In the genomic region with DNA sequence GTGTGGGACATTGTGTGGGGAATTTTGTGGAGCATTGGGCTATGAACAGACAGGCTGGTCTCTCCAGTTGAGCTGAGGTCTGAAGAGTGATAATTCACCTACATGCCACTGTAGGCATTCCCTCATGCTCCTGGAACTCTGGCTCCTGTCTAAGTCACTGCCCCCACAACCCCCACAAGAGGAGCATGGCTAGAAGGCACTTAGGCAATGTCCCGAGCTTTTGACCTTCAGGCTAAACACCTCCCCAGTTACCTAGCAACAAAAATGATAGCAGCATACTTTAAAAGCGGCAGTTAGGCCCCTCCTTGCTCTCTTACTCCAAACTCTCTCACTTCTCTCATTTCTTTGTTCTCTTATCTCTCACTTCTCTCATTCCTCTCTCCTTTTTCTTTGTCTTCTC, we compare ENCODE assay signal across 26 mouse cellular contexts.
DNase-seq lines count a peak whose midpoint lies in the region; ATAC-seq and TF ChIP-seq lines count a peak whose summit lies in the region.
"Had no signal": no experiment of that assay in that cellular context is flagged by ENCODE, and none has a peak within 500 bp of the region (broad histone marks: within the 10 kb centered on the region; RNA-seq: fewer than 3 reads in every experiment).

No protein-coding gene starts in this region.

- H3K4me1 ChIP-seq in heart, embryonic 11.5 days (ENCODE audit: control insufficient read depth, insufficient read depth, low read length): no peaks in the 10 kb centered on the region
- H3K4me1 ChIP-seq in heart, adult 2 months (ENCODE audit: control insufficient read depth, insufficient read depth, low read length): no peaks in the 10 kb centered on the region
- H3K4me1 ChIP-seq in heart, embryonic 16.5 days (ENCODE audit: control insufficient read depth, insufficient read depth, low read length): no peaks in the 10 kb centered on the region
- no peaks in the 10 kb centered on the region for H3K4me1 ChIP-seq in heart, embryonic 12.5 days (replicated peaks)
- H3K4me1 ChIP-seq: embryonic facial prominence, embryonic 12.5 days; embryonic facial prominence, embryonic 15.5 days; hindbrain, embryonic 12.5 days; hindbrain, embryonic 15.5 days; intestine, embryonic 15.5 days; kidney, embryonic 15.5 days had no signal

- H3K36me3 ChIP-seq in heart, embryonic 11.5 days (ENCODE audit: control insufficient read depth, insufficient read depth, low read length): no peaks in the 10 kb centered on the region
- no peaks in the 10 kb centered on the region for H3K36me3 ChIP-seq in heart, adult 2 months (ENCODE audit: control insufficient read depth, insufficient read depth, low read length)
- no peaks in the 10 kb centered on the region for H3K36me3 ChIP-seq in heart, embryonic 16.5 days (ENCODE audit: control insufficient read depth, insufficient read depth)
- no peaks in the 10 kb centered on the region for H3K36me3 ChIP-seq in heart, embryonic 12.5 days
- H3K36me3 ChIP-seq: embryonic facial prominence, embryonic 12.5 days; embryonic facial prominence, embryonic 15.5 days; hindbrain, embryonic 12.5 days; hindbrain, embryonic 15.5 days; intestine, embryonic 15.5 days; kidney, embryonic 15.5 days had no signal

- no peak for TF ChIP-seq EP300 in heart, adult 2 months (IDR thresholded peaks at IDR 0.05; ENCODE audit: insufficient read depth, low read depth, low read length)

- no peak for TF ChIP-seq POLR2A in heart, adult 2 months (IDR thresholded peaks at IDR 0.05; ENCODE audit: insufficient read depth, low read depth, low read length)

- H3K9me3 ChIP-seq in heart, embryonic 11.5 days (replicated peaks; ENCODE audit: control insufficient read depth, low read length): no peaks in the 10 kb centered on the region
- no peaks in the 10 kb centered on the region for H3K9me3 ChIP-seq in heart, embryonic 16.5 days (replicated peaks; ENCODE audit: control insufficient read depth, low read length)
- H3K9me3 ChIP-seq in heart, embryonic 12.5 days (replicated peaks): peaks cover 10% of the 10 kb centered on the region
- H3K9me3 ChIP-seq: embryonic facial prominence, embryonic 12.5 days; embryonic facial prominence, embryonic 15.5 days; hindbrain, embryonic 15.5 days; intestine, embryonic 15.5 days; kidney, embryonic 15.5 days had no signal

- H3K9ac ChIP-seq in heart, embryonic 11.5 days (ENCODE audit: low read depth, low read length): no peak overlapping the region
- no peak overlapping the region for H3K9ac ChIP-seq in heart, adult 2 months (ENCODE audit: low read depth, low read length)
- H3K9ac ChIP-seq in heart, embryonic 16.5 days (ENCODE audit: low read length): no peak overlapping the region
- H3K9ac ChIP-seq in heart, embryonic 12.5 days: no peak overlapping the region
- H3K9ac ChIP-seq: embryonic facial prominence, embryonic 12.5 days; embryonic facial prominence, embryonic 15.5 days; forebrain, postnatal 0 days; hindbrain, embryonic 12.5 days; hindbrain, embryonic 15.5 days; intestine, embryonic 15.5 days; kidney, embryonic 15.5 days had no signal

- H3K27ac ChIP-seq in heart, embryonic 11.5 days (ENCODE audit: low read depth, low read length): no peak overlapping the region
- no peak overlapping the region for H3K27ac ChIP-seq in heart, adult 2 months
- H3K27ac ChIP-seq in heart, embryonic 16.5 days (ENCODE audit: low read length): no peak overlapping the region
- no peak overlapping the region for H3K27ac ChIP-seq in heart, embryonic 12.5 days (ENCODE audit: poor library complexity, severe bottlenecking)
- H3K27ac ChIP-seq: embryonic facial prominence, embryonic 12.5 days; embryonic facial prominence, embryonic 15.5 days; gastrocnemius, adult 2 months; hindbrain, embryonic 12.5 days; hindbrain, embryonic 15.5 days; intestine, embryonic 15.5 days; kidney, embryonic 15.5 days had no signal

- no peak overlapping the region for H3K4me2 ChIP-seq in heart, embryonic 11.5 days
- no peak overlapping the region for H3K4me2 ChIP-seq in heart, embryonic 16.5 days (ENCODE audit: low read depth, low read length)
- no peak overlapping the region for H3K4me2 ChIP-seq in heart, embryonic 12.5 days
- H3K4me2 ChIP-seq: embryonic facial prominence, embryonic 12.5 days; embryonic facial prominence, embryonic 15.5 days; hindbrain, embryonic 12.5 days; hindbrain, embryonic 15.5 days; intestine, embryonic 15.5 days; kidney, embryonic 15.5 days had no signal

- intact Hi-C loops in heart, adult 2 months (cut with DNase I): no loop called here

- H3K4me3 ChIP-seq in heart, embryonic 11.5 days (ENCODE audit: low read depth, low read length): no peak overlapping the region
- H3K4me3 ChIP-seq in heart, adult 2 months: no peak overlapping the region
- H3K4me3 ChIP-seq in heart, embryonic 16.5 days (ENCODE audit: low read length): no peak overlapping the region
- no peak overlapping the region for H3K4me3 ChIP-seq in heart, embryonic 12.5 days
- H3K4me3 ChIP-seq: embryonic facial prominence, embryonic 12.5 days; embryonic facial prominence, embryonic 15.5 days; gastrocnemius, adult 2 months; hindbrain, embryonic 12.5 days; hindbrain, embryonic 15.5 days; intestine, embryonic 15.5 days; kidney, embryonic 15.5 days had no signal

- WGBS in heart, embryonic 11.5 days (ENCODE audit: insufficient replicate concordance): 24% methylated on average over 2 of the region's 2 CpGs
- 17% methylated on average over 2 of the region's 2 CpGs for WGBS in heart, adult 2 months
- 22% methylated on average over 2 of the region's 2 CpGs for WGBS in heart, embryonic 16.5 days
- WGBS in heart, embryonic 12.5 days: 31% methylated on average over 2 of the region's 2 CpGs

- H3K27me3 ChIP-seq in heart, embryonic 11.5 days (ENCODE audit: control insufficient read depth, insufficient read depth, low read length): no peaks in the 10 kb centered on the region
- no peaks in the 10 kb centered on the region for H3K27me3 ChIP-seq in heart, adult 2 months (ENCODE audit: control insufficient read depth, insufficient read depth, low read length)
- no peaks in the 10 kb centered on the region for H3K27me3 ChIP-seq in heart, embryonic 16.5 days (ENCODE audit: control insufficient read depth, insufficient read depth, low read length)
- no peaks in the 10 kb centered on the region for H3K27me3 ChIP-seq in heart, embryonic 12.5 days (replicated peaks)
- H3K27me3 ChIP-seq: embryonic facial prominence, embryonic 12.5 days; embryonic facial prominence, embryonic 15.5 days; hindbrain, embryonic 12.5 days; hindbrain, embryonic 15.5 days; intestine, embryonic 15.5 days; kidney, embryonic 15.5 days had no signal

- no peak for TF ChIP-seq CTCF in heart, adult 2 months (IDR thresholded peaks at IDR 0.05)

- ATAC-seq in heart, embryonic 11.5 days (replicated peaks; ENCODE audit: insufficient number of reproducible peaks, low FRiP score, low TSS enrichment): peak; percentile 31; the same call in 1 of the 2 replicates
- ATAC-seq in heart, embryonic 16.5 days (replicated peaks; ENCODE audit: extremely low read depth, insufficient read depth, low FRiP score): peak; percentile 55
- no peak for ATAC-seq in heart, embryonic 12.5 days (ENCODE audit: insufficient number of reproducible peaks, low FRiP score)
- ATAC-seq: CD4-positive, CD25-positive, alpha-beta regulatory T cell, adult 4 months; forebrain, embryonic 14.5 days; forebrain, postnatal 0 days; intestine, embryonic 15.5 days had no signal

- no peaks in the 10 kb centered on the region for H3K79me2 ChIP-seq in heart, adult 2 months (replicated peaks; ENCODE audit: control insufficient read depth, insufficient read depth, low read length)

- no peak for DNase-seq in heart, adult 2 months
- DNase-seq in R1 (ENCODE audit: low read depth, low spot score): peak; percentile 27
- DNase-seq in ovary, postnatal 14 days (ENCODE audit: low spot score): no peak
- DNase-seq: adrenal gland, adult 2 months; adrenal gland, postnatal 14 days; cerebellum, adult 11-12 months; cerebellum, adult 8-10 months; cerebellum, postnatal 10 days; cerebellum, postnatal 36 days; forebrain, postnatal 0 days; gastrocnemius, adult 2 months; gastrocnemius, postnatal 14 days; heart, adult 11 months; kidney, adult 11 months; kidney, adult 8-10 months had no signal
